Mouse (Mus musculus) gastrocnemius, postnatal 10 days (tissue): ENCODE data around the gene Plekha7. TPM values are rescaled to one million over a fixed set of nuclear protein-coding genes. Genes with fewer than 3 reads are reported as not detected.

ENCODE experiments used
- DNase-seq: peaks from one replicate; pipeline ENCODE4 v3.0.0; 2021; ENCODE audit warnings: mixed read lengths
- total RNA-seq, 2 experiments: library from RNA; stranded (reverse); gene quantifications; 2 replicates each; pipeline ENCODE4 v1.2.3; 2021

The Plekha7 gene
- total RNA-seq, 2 experiments from 2014 or later = 2.6 to 3.2 TPM

DNA sequence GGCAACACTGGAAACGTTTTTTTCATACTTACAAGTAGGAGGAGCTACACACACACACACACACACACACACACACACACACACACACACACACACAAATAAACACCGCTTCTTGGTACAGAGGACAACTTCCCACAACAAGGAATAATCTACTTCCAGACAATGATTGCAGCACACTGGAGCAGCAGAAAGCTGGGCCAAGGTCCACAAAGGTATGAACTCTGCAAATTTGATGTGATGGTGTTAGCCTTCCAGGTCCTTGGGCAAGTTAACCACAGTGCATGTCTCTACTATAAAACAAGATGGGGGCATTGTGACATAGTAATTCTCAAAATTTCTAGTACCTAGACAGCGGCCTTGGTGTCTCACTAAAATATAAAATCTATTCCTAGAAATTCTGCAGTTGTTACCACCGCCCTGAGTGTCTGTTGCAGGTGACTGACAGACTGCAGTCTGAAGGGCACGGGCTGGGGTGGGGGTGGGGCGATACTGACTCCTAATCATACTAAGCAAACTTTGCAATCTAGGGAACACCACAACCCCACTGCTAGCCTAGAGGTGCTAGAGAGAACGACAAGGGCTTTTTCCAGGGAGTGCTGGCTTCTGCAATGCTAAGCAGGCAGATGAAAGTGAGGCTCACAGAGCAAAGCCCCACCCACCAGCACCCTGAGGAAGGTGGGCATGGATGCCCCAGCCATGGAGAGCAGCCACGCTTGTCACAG lies 85.7 kb downstream of the Plekha7 start:
- no peak for DNase-seq

GRCm38 (mm10) chr7:116221883-116222282 lies 86.3 kb downstream of the Plekha7 start:
- DNase-seq = no peak

DNA sequence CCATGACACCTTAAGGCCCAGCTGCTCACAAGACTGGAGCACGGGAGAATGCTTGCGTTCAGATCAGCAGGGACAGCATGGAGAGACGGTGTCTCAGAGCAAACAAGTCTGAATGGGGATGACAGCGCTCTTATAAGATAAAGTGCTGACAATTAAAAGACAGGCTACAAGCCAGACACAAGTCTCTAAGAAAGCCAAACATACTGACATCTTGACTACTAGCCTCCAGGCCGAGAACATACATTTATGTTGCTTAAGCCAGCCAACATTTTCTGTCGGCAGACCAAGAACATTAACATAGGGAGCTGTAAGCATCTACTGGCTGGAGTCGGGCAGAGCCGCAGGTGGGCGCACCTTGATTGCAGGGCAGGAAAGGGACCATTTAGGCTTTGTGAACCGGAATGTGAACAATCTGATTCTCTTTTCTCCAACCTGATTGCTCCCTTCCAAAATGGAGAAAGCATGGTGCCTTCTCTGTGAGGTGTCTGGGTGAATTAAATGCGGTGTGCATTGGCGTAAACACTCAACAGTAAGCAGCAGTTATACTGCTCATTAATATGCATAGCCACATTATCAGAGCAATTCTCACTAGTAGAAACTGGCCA lies 88.0 kb downstream of the Plekha7 start:
- no peak for DNase-seq

GRCm38 (mm10) chr7:116217747-116218146 lies 90.4 kb downstream of the Plekha7 start:
- DNase-seq = no peak

DNA sequence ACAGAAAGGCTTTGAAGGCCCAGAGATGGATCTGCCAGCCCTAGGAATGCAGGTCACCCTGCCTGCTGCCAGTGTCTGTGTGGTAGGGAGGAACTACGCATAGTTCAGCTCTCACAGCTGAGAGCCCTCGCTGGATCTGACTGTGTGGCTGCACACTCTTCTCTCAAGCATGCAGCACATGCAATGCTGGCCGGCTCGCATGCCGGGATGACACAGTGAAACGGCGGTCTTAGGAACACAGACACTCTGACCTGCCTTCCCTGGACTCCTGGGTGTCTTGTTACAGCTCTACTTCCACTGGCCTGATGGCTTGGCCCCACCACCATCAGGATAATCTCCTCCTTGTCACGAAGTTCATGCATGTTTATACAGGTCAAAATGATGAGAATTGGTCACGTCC lies 96.3 kb downstream of the Plekha7 start:
- DNase-seq = no peak

GRCm38 (mm10) chr7:116209926-116210631 lies 98.1 kb downstream of the Plekha7 start:
- no peak for DNase-seq

DNA sequence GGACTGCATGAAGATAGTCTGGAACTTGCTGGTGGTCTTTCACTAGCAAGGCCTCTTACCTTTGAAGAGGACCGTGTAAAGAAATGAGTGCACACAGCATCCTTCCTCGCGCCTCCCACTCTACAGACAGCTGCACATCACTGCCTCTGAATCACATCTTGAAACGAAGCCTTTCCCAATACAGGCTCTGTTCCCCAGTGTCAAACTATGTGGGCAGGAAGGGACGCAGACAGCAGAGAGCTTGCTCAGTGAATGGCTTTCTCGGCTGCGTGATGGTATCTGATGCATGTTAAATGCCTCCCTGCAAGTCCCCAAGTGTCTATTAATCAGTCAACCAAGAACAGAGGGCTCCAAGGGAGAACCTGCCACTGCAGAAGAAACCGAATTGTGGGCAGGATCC lies 99.3 kb downstream of the Plekha7 start:
- no peak for DNase-seq

DNA sequence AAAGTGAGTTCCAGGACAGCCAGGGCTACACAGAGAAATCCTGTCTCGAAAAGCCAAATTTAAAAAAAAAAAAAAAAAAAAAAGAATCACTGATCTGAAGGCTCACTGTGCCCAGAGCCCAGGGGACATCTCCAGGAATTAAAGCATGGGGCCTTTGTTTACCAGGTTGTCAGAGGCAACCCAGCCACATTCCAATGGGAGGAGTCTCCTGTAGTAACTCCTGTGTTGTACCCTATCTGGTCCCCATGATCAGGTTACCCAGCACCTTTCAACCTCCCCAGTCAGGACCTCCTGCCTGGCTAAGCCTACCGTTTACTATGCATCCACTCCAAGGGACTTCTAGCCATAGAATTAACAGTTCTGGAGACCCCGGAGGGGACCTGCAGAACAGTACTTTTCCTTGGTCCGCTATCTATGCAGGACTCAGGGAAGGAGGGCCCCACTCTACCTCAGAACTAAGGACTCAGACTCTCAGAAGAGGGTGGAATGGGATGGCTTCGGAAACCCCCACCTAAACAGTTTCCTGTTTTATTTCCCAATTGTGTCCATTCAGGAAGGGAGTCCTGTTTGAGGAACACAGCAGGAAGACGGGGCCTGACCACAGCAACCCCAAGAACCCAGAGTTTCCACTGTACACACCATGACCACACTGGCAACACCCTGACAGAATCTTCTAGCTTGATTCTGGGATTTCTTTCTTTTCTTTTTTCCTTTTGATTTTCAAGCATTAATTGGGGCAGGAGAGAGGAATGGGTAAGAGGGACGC lies 101.2 kb downstream of the Plekha7 start:
- no peak for DNase-seq

DNA sequence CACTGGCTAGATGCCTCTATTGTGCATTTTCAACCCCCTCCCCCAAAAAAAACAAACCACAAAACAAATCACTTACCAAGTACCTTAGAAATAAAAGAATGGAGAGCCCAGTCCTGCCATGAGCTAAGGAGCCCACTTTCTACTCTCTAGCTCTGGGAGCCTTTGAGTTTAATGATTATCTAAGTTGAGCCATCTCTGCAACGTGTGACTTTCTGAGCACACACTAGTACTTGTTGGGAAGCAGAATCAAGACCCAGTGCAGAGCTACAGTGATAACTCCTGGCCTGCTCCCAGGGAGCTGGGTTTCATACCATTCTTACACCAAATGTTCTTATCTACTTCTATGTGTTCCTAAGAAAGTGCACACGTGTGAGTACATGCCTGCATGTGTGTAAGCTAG lies 102.7 kb downstream of the Plekha7 start:
- DNase-seq = no peak

- no peak for DNase-seq
These were observed 106.0 kb downstream of the Plekha7 start for GRCm38 (mm10) chr7:116202033-116202681.

GRCm38 (mm10) chr7:116200951-116201351 lies 107.2 kb downstream of the Plekha7 start:
- no peak for DNase-seq

- no peak for DNase-seq
These were observed 107.6 kb downstream of the Plekha7 start for GRCm38 (mm10) chr7:116200544-116200943.

- no peak for DNase-seq
These were observed 109.3 kb downstream of the Plekha7 start for GRCm38 (mm10) chr7:116198902-116199301.

DNA sequence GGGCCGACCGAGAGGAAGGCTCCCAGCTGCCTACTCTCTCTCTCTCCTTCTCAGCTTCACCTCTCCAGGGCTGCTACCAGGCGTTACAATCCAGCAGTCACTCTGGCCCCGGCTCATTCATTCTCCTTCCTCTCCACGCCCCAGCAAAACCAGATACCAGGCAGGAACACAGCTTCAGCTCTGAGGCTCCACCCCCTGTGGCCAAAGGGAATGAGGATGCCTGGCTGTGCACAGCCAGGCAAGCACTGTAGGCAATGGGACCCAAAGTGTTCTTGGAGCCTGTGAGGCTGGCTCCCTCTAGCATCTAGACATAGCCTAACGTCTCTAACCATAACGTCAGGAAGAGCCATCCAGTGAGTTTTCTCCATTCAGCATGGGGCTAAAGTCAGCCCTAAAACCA lies 109.8 kb downstream of the Plekha7 start:
- DNase-seq = no peak

- no peak for DNase-seq
These were observed 111.0 kb downstream of the Plekha7 start for GRCm38 (mm10) chr7:116196974-116197679.

DNA sequence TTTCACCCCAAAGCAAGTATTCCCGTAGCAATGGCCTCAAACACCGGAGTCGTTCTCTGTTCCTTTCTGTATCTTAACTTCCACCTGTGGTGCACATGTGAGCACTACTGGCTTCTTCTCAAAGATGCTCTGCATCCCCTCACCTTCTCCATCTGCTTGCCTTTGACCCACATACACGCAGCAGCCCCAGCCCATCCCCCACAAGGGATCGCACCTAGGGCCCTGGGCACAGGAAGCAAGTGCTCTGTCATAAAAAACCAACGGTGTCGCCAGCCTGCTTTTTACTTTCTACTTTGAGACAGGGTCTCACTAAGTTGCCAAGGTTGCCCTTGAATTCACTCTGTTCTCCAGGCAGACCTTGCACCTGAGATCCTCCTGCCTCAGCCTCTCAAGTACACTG lies 113.2 kb downstream of the Plekha7 start:
- DNase-seq = no peak

- no peak for DNase-seq
These were observed 115.2 kb downstream of the Plekha7 start for GRCm38 (mm10) chr7:116192966-116193365.

GRCm38 (mm10) chr7:116192096-116192595 lies 116.0 kb downstream of the Plekha7 start:
- no peak for DNase-seq

DNA sequence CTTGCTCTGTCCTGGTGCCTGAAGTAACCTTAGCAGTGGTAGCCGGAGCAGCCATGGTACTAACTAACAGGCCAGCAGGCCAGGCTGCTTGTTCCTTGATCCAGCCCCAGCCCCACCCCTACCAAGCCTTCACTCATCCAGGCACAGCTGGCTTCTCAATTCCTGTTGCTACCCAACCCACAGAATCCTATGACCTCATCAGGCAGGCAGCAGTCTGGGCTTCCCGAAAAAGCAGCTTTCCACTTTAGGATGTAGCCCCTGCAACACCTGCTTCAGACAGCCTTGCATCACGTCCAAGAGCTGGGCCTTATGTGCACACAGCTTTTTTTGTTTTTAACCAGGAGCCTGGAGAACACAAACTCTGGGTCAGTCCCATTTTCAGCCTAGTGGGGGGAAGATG lies 117.0 kb downstream of the Plekha7 start:
- DNase-seq = no peak

GRCm38 (mm10) chr7:116189708-116190107 lies 118.5 kb downstream of the Plekha7 start:
- DNase-seq = no peak

DNA sequence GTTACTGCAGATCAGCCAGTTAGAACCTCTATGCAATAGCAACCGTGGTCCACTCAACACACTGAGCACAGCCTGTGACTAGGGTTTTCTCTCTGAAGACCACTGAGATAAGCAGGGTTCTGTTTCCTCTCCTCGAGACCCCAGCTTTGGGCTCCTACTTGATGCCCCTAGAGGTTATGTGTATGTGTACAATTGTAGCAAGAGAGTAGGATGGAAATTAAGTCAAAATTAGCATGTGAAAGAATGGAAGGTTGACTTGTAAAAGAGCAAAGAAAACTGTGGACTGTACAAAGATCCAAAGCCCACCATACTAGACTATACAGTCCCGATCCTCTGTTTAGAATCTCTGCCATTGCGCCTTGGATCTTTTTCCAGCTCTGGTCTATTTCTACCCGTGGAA lies 119.8 kb downstream of the Plekha7 start:
- no peak for DNase-seq
